Comparison of ENCODE assay signal across 21 mouse cellular contexts in the genomic region with DNA sequence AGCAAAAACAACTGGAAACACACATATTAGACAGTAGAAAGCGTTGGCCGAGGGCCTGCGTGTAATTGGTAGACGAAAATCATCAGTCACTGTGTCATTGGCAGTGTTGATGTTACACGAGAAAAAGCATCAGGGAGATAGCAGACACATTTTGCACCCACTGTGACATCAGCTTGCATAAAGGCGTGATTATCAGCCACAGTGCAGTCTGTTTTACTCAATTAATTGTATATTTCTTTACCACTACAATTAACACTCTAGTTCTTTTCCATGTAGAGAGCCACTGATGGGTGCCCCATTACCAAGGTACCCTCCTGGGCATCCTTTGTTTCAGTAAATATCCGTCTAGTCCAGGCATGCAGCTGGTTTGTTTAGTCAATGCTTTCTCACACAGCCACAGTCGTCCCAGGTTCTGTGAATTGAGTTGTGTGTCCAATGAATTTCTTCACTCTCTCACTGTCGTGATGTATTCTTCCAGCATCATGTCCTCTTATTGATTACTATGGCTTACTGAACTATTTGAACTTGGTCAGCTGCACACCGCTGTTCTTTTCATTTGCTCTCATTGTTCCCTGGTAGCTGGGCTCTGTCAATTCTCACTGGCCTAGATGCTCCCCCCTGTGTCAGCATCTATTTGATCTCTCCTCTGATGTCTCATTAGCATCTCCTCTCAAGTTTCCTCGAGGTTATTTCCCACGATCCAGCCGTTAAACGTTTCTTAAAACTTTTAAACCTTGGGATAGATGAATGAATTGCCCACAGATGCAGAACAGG.
A peak's percentile ranks its signal among the peaks of the same experiment; 100 is the strongest.
DNase-seq lines count a peak whose midpoint lies in the region; ATAC-seq and TF ChIP-seq lines count a peak whose summit lies in the region.
"Had no signal": no experiment of that assay in that cellular context is flagged by ENCODE, and none has a peak within 500 bp of the region (broad histone marks: within the 10 kb centered on the region; RNA-seq: fewer than 3 reads in every experiment).

No protein-coding gene starts in this region.

- TF ChIP-seq CTCF in hindbrain, postnatal 0 days (IDR thresholded peaks at IDR 0.05; ENCODE audit: low read depth), result no peak

- H3K36me3 ChIP-seq in hindbrain, embryonic 11.5 days (ENCODE audit: control insufficient read depth, insufficient read depth, low read length), result no peaks in the 10 kb centered on the region
- H3K36me3 ChIP-seq in hindbrain, postnatal 0 days (ENCODE audit: insufficient read depth, low read length), result no peaks in the 10 kb centered on the region
- no peaks in the 10 kb centered on the region for H3K36me3 ChIP-seq in forebrain, embryonic 16.5 days (ENCODE audit: control insufficient read depth, insufficient read depth)
- H3K36me3 ChIP-seq in midbrain, embryonic 14.5 days (ENCODE audit: control insufficient read depth, insufficient read depth, low read length), result no peaks in the 10 kb centered on the region

- no peak overlapping the region for H3K4me3 ChIP-seq in hindbrain, embryonic 11.5 days (ENCODE audit: low read depth, low read length)
- H3K4me3 ChIP-seq in hindbrain, postnatal 0 days (ENCODE audit: low read length), result no peak overlapping the region
- H3K4me3 ChIP-seq in forebrain, embryonic 16.5 days (replicated peaks; ENCODE audit: low read length), result no peak overlapping the region
- H3K4me3 ChIP-seq in midbrain, embryonic 14.5 days (replicated peaks; ENCODE audit: low read depth, low read length), result no peak overlapping the region
- H3K4me3 ChIP-seq: heart, adult 2 months; left cerebral cortex, adult 2 months; myocyte had no signal

- H3K9ac ChIP-seq in hindbrain, embryonic 11.5 days (ENCODE audit: low read depth, low read length), result no peak overlapping the region
- no peak overlapping the region for H3K9ac ChIP-seq in hindbrain, postnatal 0 days (replicated peaks; ENCODE audit: low read length)
- H3K9ac ChIP-seq in forebrain, embryonic 16.5 days (replicated peaks; ENCODE audit: low read depth, low read length), result no peak overlapping the region
- H3K9ac ChIP-seq in midbrain, embryonic 14.5 days (replicated peaks; ENCODE audit: low read length), result no peak overlapping the region
- H3K9ac ChIP-seq: liver, postnatal 0 days had no signal

- no peak overlapping the region for H3K4me2 ChIP-seq in hindbrain, embryonic 11.5 days (replicated peaks; ENCODE audit: low read depth, low read length)
- no peak overlapping the region for H3K4me2 ChIP-seq in hindbrain, postnatal 0 days (ENCODE audit: low read depth, low read length)
- no peak overlapping the region for H3K4me2 ChIP-seq in forebrain, embryonic 16.5 days (ENCODE audit: low read length)
- H3K4me2 ChIP-seq in midbrain, embryonic 14.5 days (ENCODE audit: low read length), result no peak overlapping the region

- 0 out of 2 replicates have a peak overlapping the region, but pooled peaks have one; percentile 27 for H3K27ac ChIP-seq in hindbrain, embryonic 11.5 days (ENCODE audit: low read depth, low read length)
- H3K27ac ChIP-seq in hindbrain, postnatal 0 days, result no peak overlapping the region
- no peak overlapping the region for H3K27ac ChIP-seq in forebrain, embryonic 16.5 days (ENCODE audit: low read length)
- no peak overlapping the region for H3K27ac ChIP-seq in midbrain, embryonic 14.5 days (replicated peaks; ENCODE audit: low read depth, low read length)
- H3K27ac ChIP-seq: heart, adult 2 months; left cerebral cortex, adult 2 months had no signal

- peak; percentile 73 for ATAC-seq in hindbrain, embryonic 11.5 days (ENCODE audit: low FRiP score)
- ATAC-seq in hindbrain, postnatal 0 days, result no peak
- ATAC-seq in forebrain, embryonic 16.5 days, result peak; percentile 15; the same call in 1 of the 2 replicates
- ATAC-seq in midbrain, embryonic 14.5 days (ENCODE audit: low FRiP score, low TSS enrichment), result no peak
- ATAC-seq: liver, postnatal 0 days had no signal

- no peaks in the 10 kb centered on the region for H3K9me3 ChIP-seq in hindbrain, embryonic 11.5 days (ENCODE audit: control insufficient read depth, low read length)
- H3K9me3 ChIP-seq in hindbrain, postnatal 0 days (ENCODE audit: low read length), result no peaks in the 10 kb centered on the region
- no peaks in the 10 kb centered on the region for H3K9me3 ChIP-seq in forebrain, embryonic 16.5 days (ENCODE audit: control insufficient read depth, low read length)
- H3K9me3 ChIP-seq in midbrain, embryonic 14.5 days (ENCODE audit: control insufficient read depth, low read length), result no peaks in the 10 kb centered on the region

- 20% methylated on average over 14 of the region's 14 CpGs for WGBS in hindbrain, embryonic 11.5 days
- WGBS in hindbrain, postnatal 0 days, result 16% methylated on average over 14 of the region's 14 CpGs
- WGBS in forebrain, embryonic 16.5 days, result 7% methylated on average over 14 of the region's 14 CpGs
- 14% methylated on average over 14 of the region's 14 CpGs for WGBS in midbrain, embryonic 14.5 days

- H3K4me1 ChIP-seq in hindbrain, embryonic 11.5 days (replicated peaks; ENCODE audit: control insufficient read depth, insufficient read depth, low read length), result peaks cover 8% of the 10 kb centered on the region; the same call in 1 of the 2 replicates
- peaks cover 8% of the 10 kb centered on the region for H3K4me1 ChIP-seq in hindbrain, postnatal 0 days (ENCODE audit: insufficient read depth, low read length)
- H3K4me1 ChIP-seq in forebrain, embryonic 16.5 days (replicated peaks; ENCODE audit: control insufficient read depth, insufficient read depth, low read length), result peaks cover 27% of the 10 kb centered on the region
- H3K4me1 ChIP-seq in midbrain, embryonic 14.5 days (ENCODE audit: control insufficient read depth, insufficient read depth, low read length), result peaks cover 34% of the 10 kb centered on the region

- no peaks in the 10 kb centered on the region for H3K27me3 ChIP-seq in hindbrain, embryonic 11.5 days (ENCODE audit: control insufficient read depth, insufficient read depth, low read length)
- H3K27me3 ChIP-seq in hindbrain, postnatal 0 days (ENCODE audit: insufficient read depth, low read length), result no peaks in the 10 kb centered on the region
- no peaks in the 10 kb centered on the region for H3K27me3 ChIP-seq in forebrain, embryonic 16.5 days (replicated peaks; ENCODE audit: control insufficient read depth, insufficient read depth, low read length)
- no peaks in the 10 kb centered on the region for H3K27me3 ChIP-seq in midbrain, embryonic 14.5 days (ENCODE audit: control insufficient read depth, insufficient read depth, low read length)

- DNase-seq in hindbrain, embryonic 11.5 days (ENCODE audit: low spot score), result no peak
- no peak for DNase-seq in hindbrain, postnatal 0 days (ENCODE audit: low spot score)
- peak; percentile 43 for DNase-seq in embryo, embryonic 11 days
- peak; percentile 33 for DNase-seq in midbrain, embryonic 14.5 days
- DNase-seq in kidney, postnatal 10 days, result no peak
- no peak for DNase-seq in frontal cortex, postnatal 14 days (ENCODE audit: low spot score in 2 of 2)
- DNase-seq: adrenal gland, adult 2 months; cerebellum, adult 9-10 months; gastrocnemius, postnatal 10 days; heart, adult 2 months; heart, postnatal 36 days; kidney, adult 9 months; kidney, postnatal 36 days; layer of hippocampus, adult 9-11 months; left cerebral cortex, postnatal 4 days; liver, postnatal 0 days; lung, postnatal 10 days; thymus, postnatal 25 days had no signal

Comparison
In these comparisons a context has a peak if more than half of its experiments do, and no peak if none do; other contexts are left out.
1. ATAC-seq: peak in hindbrain, embryonic 11.5 days (single experiment) and forebrain, embryonic 16.5 days (single experiment); none in hindbrain, postnatal 0 days (single experiment) and midbrain, embryonic 14.5 days (single experiment).
2. DNase-seq: peak in embryo, embryonic 11 days (single experiment) and midbrain, embryonic 14.5 days (single experiment); none in hindbrain, embryonic 11.5 days (single experiment), hindbrain, postnatal 0 days (single experiment), kidney, postnatal 10 days (single experiment) and frontal cortex, postnatal 14 days (0 of 2).